Mouse (Mus musculus): Measurements from ENCODE around the gene Prkd2. TPM values are rescaled to one million over a fixed set of nuclear protein-coding genes. Genes with fewer than 3 reads are reported as not detected.

Gene Prkd2
- polyA plus RNA-seq, 1 experiment from 2014 or later = 21.9 TPM

GRCm38 (mm10) chr7:16845820-16846167 lies 3.1 kb downstream of the Prkd2 start:
- WGBS = 34% methylated on average over 10 of the region's 10 CpGs

GRCm38 (mm10) chr7:16846775-16847174 lies 4.1 kb downstream of the Prkd2 start:
- no peaks in the 10 kb centered on the region for H3K27me3 ChIP-seq
- H3K9me3 ChIP-seq = no peaks in the 10 kb centered on the region
- no peak overlapping the region for H3K27ac ChIP-seq
- H3K4me3 ChIP-seq = no peak overlapping the region
- 95% methylated on average over 5 of the region's 5 CpGs for WGBS
- no peak overlapping the region for H3K9ac ChIP-seq
- ATAC-seq (ENCODE audit: insufficient number of reproducible peaks, low FRiP score, low TSS enrichment, low read depth) = no peak
- H3K4me1 ChIP-seq = peaks cover 30% of the 10 kb centered on the region
- H3K36me3 ChIP-seq = peaks cover 43% of the 10 kb centered on the region
- H3K4me2 ChIP-seq = no peak overlapping the region

More at GRCm38 (mm10) chr7:16845820-16846167, 3.1 kb downstream of the Prkd2 start:
- H3K36me3 ChIP-seq = peaks cover 45% of the 10 kb centered on the region
- H3K27ac ChIP-seq = peak overlapping the region; percentile 89
- peak overlapping the region; percentile 92 for H3K4me2 ChIP-seq
- peaks cover 36% of the 10 kb centered on the region for H3K4me1 ChIP-seq
- no peak for ATAC-seq (ENCODE audit: insufficient number of reproducible peaks, low FRiP score, low TSS enrichment, low read depth)
- peak overlapping the region; percentile 40; the same call in 1 of the 2 replicates for H3K9ac ChIP-seq
- no peaks in the 10 kb centered on the region for H3K27me3 ChIP-seq
- H3K9me3 ChIP-seq = no peaks in the 10 kb centered on the region
- peak overlapping the region; percentile 62 for H3K4me3 ChIP-seq

GRCm38 (mm10) chr7:16847507-16847906 lies 4.8 kb downstream of the Prkd2 start:
- no peak for ATAC-seq (ENCODE audit: insufficient number of reproducible peaks, low FRiP score, low TSS enrichment, low read depth)
- Histone ChIP-seq H3K27me3 (no peaks in the 10 kb centered on the region), H3K27ac (no peak overlapping the region), H3K4me3 (no peak overlapping the region), H3K4me2 (no peak overlapping the region), H3K9ac (no peak overlapping the region), H3K9me3 (no peaks in the 10 kb centered on the region), H3K4me1 (peaks cover 27% of the 10 kb centered on the region), H3K36me3 (peaks cover 49% of the 10 kb centered on the region)
- 87% methylated on average over 19 of the region's 19 CpGs for WGBS

- Histone ChIP-seq H3K9me3 (no peaks in the 10 kb centered on the region), H3K36me3 (peaks cover 55% of the 10 kb centered on the region), H3K4me2 (no peak overlapping the region), H3K27me3 (no peaks in the 10 kb centered on the region), H3K9ac (no peak overlapping the region), H3K27ac (no peak overlapping the region), H3K4me3 (no peak overlapping the region), H3K4me1 (peaks cover 25% of the 10 kb centered on the region)
- 33% methylated on average over 17 of the region's 17 CpGs for WGBS
- no peak for ATAC-seq (ENCODE audit: insufficient number of reproducible peaks, low FRiP score, low TSS enrichment, low read depth)
Measured at GRCm38 (mm10) chr7:16848579-16848978, 5.9 kb downstream of the Prkd2 start.

GRCm38 (mm10) chr7:16851636-16852035 lies 8.9 kb downstream of the Prkd2 start:
- no peak overlapping the region for H3K27ac ChIP-seq
- no peak overlapping the region for H3K4me3 ChIP-seq
- H3K9me3 ChIP-seq = no peaks in the 10 kb centered on the region
- no peaks in the 10 kb centered on the region for H3K27me3 ChIP-seq
- 90% methylated on average over 4 of the region's 4 CpGs for WGBS
- H3K36me3 ChIP-seq = peaks cover 84% of the 10 kb centered on the region
- peaks cover 4% of the 10 kb centered on the region; the same call in 1 of the 2 replicates for H3K4me1 ChIP-seq
- no peak for ATAC-seq (ENCODE audit: insufficient number of reproducible peaks, low FRiP score, low TSS enrichment, low read depth)
- no peak overlapping the region for H3K4me2 ChIP-seq
- H3K9ac ChIP-seq = no peak overlapping the region

GRCm38 (mm10) chr7:16853302-16853831 lies 10.7 kb downstream of the Prkd2 start:
- 75% methylated on average over 14 of the region's 14 CpGs for WGBS
- no peak for ATAC-seq (ENCODE audit: insufficient number of reproducible peaks, low FRiP score, low TSS enrichment, low read depth)
- H3K9ac ChIP-seq = no peak overlapping the region

GRCm38 (mm10) chr7:16858336-16858735 lies 15.6 kb downstream of the Prkd2 start:
- no peak for ATAC-seq (ENCODE audit: insufficient number of reproducible peaks, low FRiP score, low TSS enrichment, low read depth)
- no peak overlapping the region for H3K9ac ChIP-seq
- 0 out of 2 replicates have a peak, but pooled peaks cover 4% of the 10 kb centered on the region for H3K4me1 ChIP-seq
- no peaks in the 10 kb centered on the region for H3K9me3 ChIP-seq
- H3K4me3 ChIP-seq = no peak overlapping the region
- no peak overlapping the region for H3K4me2 ChIP-seq
- 26% methylated on average over 17 of the region's 17 CpGs for WGBS
- no peaks in the 10 kb centered on the region for H3K27me3 ChIP-seq
- H3K27ac ChIP-seq = no peak overlapping the region
- H3K36me3 ChIP-seq = peaks cover 93% of the 10 kb centered on the region

More at GRCm38 (mm10) chr7:16853302-16853831, 10.7 kb downstream of the Prkd2 start:
- Histone ChIP-seq H3K27me3 (no peaks in the 10 kb centered on the region), H3K36me3 (peaks cover 88% of the 10 kb centered on the region), H3K9me3 (no peaks in the 10 kb centered on the region), H3K27ac (peak overlapping the region; percentile 38; the same call in 1 of the 2 replicates), H3K4me3 (no peak overlapping the region), H3K4me2 (no peak overlapping the region), H3K4me1 (peaks cover 4% of the 10 kb centered on the region; the same call in 1 of the 2 replicates)

GRCm38 (mm10) chr7:16859902-16860651 lies 17.4 kb downstream of the Prkd2 start:
- Histone ChIP-seq H3K4me3 (no peak overlapping the region), H3K27ac (no peak overlapping the region), H3K9me3 (no peaks in the 10 kb centered on the region), H3K4me2 (no peak overlapping the region), H3K27me3 (no peaks in the 10 kb centered on the region), H3K9ac (no peak overlapping the region), H3K4me1 (no peaks in the 10 kb centered on the region), H3K36me3 (peaks cover 91% of the 10 kb centered on the region)
- no peak for ATAC-seq (ENCODE audit: insufficient number of reproducible peaks, low FRiP score, low TSS enrichment, low read depth)
- WGBS = 37% methylated on average over 5 of the region's 5 CpGs

- Histone ChIP-seq H3K27ac (no peak overlapping the region), H3K9me3 (no peaks in the 10 kb centered on the region), H3K4me1 (0 out of 2 replicates have a peak, but pooled peaks cover 10% of the 10 kb centered on the region), H3K36me3 (peaks cover 89% of the 10 kb centered on the region), H3K27me3 (no peaks in the 10 kb centered on the region), H3K9ac (no peak overlapping the region), H3K4me3 (no peak overlapping the region), H3K4me2 (no peak overlapping the region)
- 91% methylated on average over 3 of the region's 3 CpGs for WGBS
- ATAC-seq (ENCODE audit: insufficient number of reproducible peaks, low FRiP score, low TSS enrichment, low read depth) = no peak
Measured at GRCm38 (mm10) chr7:16867488-16867887, 24.8 kb downstream of the Prkd2 start.

- Histone ChIP-seq H3K9me3 (no peaks in the 10 kb centered on the region), H3K36me3 (peaks cover 71% of the 10 kb centered on the region), H3K27ac (no peak overlapping the region), H3K4me2 (peak overlapping the region; percentile 1; the same call in 1 of the 2 replicates), H3K9ac (peak overlapping the region; percentile 4; the same call in 1 of the 2 replicates), H3K4me1 (0 out of 2 replicates have a peak, but pooled peaks cover 14% of the 10 kb centered on the region), H3K4me3 (0 out of 2 replicates have a peak overlapping the region, but pooled peaks have one; percentile 9), H3K27me3 (no peaks in the 10 kb centered on the region)
- 17% methylated on average over 16 of the region's 16 CpGs for WGBS
- ATAC-seq (ENCODE audit: insufficient number of reproducible peaks, low FRiP score, low TSS enrichment, low read depth) = peak; percentile 73
Measured at GRCm38 (mm10) chr7:16869497-16869896, 26.8 kb downstream of the Prkd2 start.

GRCm38 (mm10) chr7:16871600-16871999 lies 28.9 kb downstream of the Prkd2 start:
- 74% methylated on average over 10 of the region's 10 CpGs for WGBS
- Histone ChIP-seq H3K4me2 (no peak overlapping the region), H3K4me1 (peaks cover 15% of the 10 kb centered on the region; the same call in 1 of the 2 replicates), H3K27me3 (no peaks in the 10 kb centered on the region), H3K9me3 (no peaks in the 10 kb centered on the region), H3K4me3 (no peak overlapping the region), H3K27ac (no peak overlapping the region), H3K36me3 (peaks cover 52% of the 10 kb centered on the region), H3K9ac (no peak overlapping the region)
- ATAC-seq (ENCODE audit: insufficient number of reproducible peaks, low FRiP score, low TSS enrichment, low read depth) = no peak

GRCm38 (mm10) chr7:16872478-16872877 lies 29.8 kb downstream of the Prkd2 start:
- 93% methylated on average over 9 of the region's 9 CpGs for WGBS
- Histone ChIP-seq H3K4me1 (peaks cover 23% of the 10 kb centered on the region), H3K9me3 (no peaks in the 10 kb centered on the region), H3K9ac (no peak overlapping the region), H3K4me2 (no peak overlapping the region), H3K27me3 (no peaks in the 10 kb centered on the region), H3K27ac (no peak overlapping the region), H3K4me3 (no peak overlapping the region), H3K36me3 (peaks cover 43% of the 10 kb centered on the region)
- ATAC-seq (ENCODE audit: insufficient number of reproducible peaks, low FRiP score, low TSS enrichment, low read depth) = no peak
